Mouse (Mus musculus) retina, adult 2 months (tissue): ENCODE measurements around the gene Unc5cl.

Experiments used
- DNase-seq: peaks from one replicate; pipeline ENCODE4 v3.0.0-alpha.2; 2012; ENCODE audit warnings: low read depth, low spot score

Gene Unc5cl

GRCm38 (mm10) chr17:48539326-48539725, 84.6 kb downstream of the Unc5cl start:
- no peak for DNase-seq

- no peak for DNase-seq
These were observed 88.0 kb downstream of the Unc5cl start for GRCm38 (mm10) chr17:48542733-48543132.

- DNase-seq, result no peak
These were observed 88.6 kb downstream of the Unc5cl start for GRCm38 (mm10) chr17:48543301-48543765.

DNA sequence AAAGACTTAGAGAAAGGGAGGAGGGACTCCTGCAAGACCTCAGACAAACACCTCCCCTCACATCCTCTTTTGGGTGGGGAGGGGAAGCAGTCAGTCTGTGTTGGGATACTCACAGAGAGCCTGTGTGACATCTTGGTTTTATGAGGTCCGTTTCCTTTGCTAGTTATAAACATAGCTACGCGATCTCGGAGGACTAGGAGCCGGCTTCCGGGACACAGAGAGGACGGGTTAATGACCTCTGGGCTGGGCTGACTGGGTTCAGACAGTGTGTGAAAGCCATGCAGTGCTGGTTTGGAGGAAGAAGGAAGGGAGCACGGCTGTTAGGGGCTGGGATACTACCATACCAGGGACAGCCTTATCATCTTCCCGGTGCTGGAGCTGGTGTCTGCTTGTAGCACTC, 90.0 kb downstream of the Unc5cl start:
- DNase-seq, result no peak

DNA sequence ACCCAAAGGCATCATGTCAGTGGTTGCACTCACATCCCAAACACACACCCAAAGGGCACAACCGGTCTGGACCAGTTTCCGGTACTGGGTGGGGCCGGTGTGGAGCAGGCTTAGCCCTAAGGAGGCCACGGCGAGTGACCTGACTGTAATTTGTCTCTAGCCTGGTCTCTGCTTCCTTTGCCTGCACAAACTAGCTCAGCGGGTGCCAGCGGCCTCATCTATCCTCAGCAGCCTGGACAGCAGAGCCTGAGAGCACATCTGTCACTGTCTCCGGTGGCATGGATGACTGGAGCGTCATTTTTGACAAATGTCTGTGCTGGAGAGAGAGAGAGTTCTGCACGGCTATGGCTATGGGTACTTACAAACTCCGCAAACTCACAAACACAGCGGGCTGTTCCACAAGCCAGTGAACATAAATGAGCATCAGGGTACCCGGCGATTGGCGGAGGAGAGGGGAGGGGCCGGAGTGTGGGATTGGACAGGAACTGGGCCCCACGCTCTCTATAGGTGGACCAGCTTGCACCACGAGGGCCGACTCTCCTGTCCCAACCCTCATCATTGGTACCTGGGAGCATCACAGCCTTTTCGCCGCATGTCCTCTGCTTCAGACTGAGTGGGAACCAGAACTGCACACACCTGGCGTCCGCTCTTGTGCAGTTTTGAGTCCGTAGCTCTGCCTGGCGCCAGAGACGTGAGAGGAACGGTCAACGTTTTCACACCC, 90.7 kb downstream of the Unc5cl start:
- DNase-seq, result no peak

DNA sequence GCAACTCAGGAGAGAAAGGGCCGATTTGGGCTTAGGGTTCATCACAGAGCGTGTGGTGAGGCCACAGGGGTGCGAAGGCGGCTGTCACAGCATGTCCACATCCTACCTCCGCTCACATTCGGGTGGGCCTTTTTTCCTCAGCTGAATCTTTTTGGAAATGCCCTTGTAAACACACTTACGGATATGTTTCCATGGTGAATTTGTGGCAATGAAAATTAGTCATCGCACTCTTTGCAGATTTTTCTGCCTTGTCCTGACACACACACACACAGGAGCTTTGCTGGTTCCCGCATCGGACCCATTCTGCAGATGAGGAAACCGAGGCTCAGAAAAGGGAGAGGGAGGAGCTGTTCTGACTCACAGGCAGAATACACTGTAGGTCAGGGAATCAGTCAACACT, 91.3 kb downstream of the Unc5cl start:
- no peak for DNase-seq

DNA sequence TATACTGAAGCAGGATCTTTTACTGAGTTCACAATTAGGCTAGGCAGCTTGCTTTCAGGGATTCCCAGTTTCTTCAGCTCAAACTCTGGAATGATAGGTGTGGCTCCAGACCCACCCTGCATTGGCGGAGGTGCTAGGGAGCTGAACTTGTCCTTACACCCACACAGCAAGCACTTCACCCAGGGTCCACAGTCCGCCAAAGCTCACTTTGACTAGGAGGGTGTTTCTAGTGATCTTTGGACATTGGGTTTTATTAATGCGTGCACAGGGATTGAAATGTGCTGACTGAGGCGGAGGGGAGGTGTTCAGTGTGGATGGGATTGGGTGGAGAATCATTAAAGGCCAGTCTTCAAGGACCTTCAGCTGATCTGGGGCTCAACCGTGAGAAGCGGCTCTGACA, 93.0 kb downstream of the Unc5cl start:
- no peak for DNase-seq

- DNase-seq, result no peak
These were observed 97.3 kb downstream of the Unc5cl start for GRCm38 (mm10) chr17:48551788-48552531.

- no peak for DNase-seq
These were observed 97.8 kb downstream of the Unc5cl start for GRCm38 (mm10) chr17:48552532-48552915.

GRCm38 (mm10) chr17:48556223-48556962, 101.7 kb downstream of the Unc5cl start:
- no peak for DNase-seq

GRCm38 (mm10) chr17:48557823-48558715, 103.4 kb downstream of the Unc5cl start:
- DNase-seq, result no peak

DNA sequence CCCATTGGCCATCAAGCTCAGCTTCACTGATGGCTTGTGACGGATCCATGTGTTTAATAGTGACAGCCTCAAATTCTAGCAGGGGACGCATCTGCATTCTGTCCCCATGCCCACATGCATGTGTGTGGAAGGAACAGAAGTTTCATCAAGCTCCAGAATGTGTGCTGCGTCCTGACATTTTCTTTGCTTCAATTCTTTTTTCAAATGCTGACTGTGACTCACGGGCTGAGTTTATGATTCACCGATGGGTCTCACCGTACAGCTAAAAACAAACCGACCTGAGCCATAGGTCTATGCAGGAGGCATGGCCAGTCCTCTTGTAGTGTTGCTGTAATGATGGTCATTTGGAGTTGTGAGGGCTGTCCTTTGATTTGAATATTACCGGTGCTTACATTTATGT, 110.2 kb downstream of the Unc5cl start:
- DNase-seq, result no peak

DNA sequence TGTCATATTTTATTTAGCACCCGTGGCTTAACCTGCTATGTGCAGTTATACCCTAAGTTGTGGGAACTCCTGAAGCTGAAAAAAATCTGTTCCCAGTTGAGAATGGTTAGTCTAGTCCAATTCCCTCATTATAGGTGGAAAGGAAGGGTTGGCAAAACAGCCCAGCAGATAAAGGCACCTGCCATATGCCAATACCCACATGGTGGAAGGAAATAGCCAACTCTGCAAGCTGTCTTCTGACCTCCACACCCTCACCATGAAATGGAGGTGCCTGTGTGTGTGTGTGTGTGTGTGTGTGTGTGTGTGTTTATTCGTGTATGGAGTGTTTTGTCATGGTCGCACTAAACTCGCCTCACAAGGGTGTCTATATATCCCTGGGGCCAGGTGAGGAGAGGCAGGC, 115.0 kb downstream of the Unc5cl start:
- DNase-seq, result no peak

DNA sequence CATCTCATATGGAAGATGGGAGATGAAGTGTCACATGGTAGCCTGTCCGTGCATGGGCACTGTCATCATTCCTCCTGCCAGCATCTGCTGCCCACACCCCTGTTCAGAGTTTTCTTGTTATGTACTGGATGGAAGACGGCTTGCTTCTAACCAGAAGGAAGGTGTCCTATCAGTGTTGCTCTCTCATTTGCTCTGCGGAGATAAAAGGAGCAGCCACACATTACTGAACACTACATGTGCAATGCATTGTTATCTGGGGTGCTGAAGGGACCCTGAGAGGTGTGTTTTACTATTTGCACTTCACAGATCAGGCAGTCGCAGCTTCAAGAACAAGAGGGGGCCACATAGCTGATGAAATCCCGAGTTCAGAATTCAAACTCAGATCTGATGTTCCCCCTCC, 126.5 kb downstream of the Unc5cl start:
- no peak for DNase-seq

DNA sequence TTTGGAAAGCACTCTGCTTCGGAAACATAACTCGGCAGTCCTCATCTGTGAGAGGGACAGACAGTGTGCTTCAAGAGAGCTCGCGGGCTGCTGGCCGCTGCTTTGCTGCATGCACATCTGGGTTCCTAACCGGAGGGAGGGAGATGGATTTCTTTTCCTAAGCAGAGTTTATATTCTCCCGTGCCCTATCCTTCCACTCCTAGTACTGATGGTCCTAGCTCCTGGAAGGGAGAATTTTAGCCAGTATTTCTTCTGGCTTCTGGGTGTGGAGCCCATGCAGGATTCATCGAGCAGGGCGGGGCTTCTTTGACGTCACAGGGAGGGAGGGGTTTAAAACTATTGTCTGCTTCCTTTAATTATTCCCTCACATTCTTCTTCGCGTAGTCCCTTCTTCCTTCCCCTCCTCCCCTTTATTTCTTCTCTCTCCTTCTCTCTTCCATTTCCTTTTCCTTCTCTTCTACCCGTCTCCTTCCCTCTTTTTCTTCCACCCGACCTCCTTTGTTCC, 127.8 kb downstream of the Unc5cl start:
- DNase-seq, result no peak

DNA sequence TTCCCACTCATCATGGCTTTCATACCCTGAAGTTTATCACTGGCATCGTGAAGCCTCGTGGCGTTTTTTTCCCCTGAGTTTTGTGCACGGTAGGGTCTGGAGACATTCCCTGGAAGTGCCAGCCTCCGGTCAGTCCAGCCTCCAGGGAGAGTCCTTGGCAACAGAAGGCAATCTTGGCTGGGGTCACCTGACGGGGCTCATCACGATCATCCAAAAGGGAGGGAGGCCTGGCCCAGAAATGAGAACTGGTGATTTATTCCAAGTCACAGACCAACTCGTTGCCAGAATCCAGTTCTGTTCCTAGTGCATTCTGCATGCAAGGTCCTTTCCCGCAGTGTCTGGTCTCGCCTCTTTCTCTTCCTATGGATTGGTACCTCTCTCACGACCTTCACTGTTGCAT, 128.7 kb downstream of the Unc5cl start:
- DNase-seq, result no peak

DNA sequence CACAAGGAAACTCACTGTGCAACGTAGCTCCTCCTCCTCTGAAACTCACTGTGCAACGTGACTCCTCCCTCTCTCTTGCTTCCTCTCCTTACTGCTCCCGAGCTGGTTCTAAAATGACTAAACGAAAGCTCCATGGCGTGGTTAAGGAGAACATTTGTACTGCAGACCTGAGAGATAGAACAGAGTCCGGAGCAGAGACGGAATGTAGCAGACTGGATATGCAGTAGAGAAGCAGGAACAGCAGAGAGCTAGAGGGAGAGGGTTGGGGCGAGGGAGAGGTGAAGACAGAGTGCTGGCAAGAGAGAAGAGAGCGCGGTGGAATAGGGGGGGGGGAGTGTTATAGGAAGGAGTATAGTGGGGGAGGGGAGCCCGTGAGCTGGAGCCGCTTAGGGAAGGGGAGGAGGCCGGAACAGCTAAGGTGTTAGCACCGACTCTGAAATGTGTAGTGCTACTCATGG, 131.2 kb downstream of the Unc5cl start:
- no peak for DNase-seq

DNA sequence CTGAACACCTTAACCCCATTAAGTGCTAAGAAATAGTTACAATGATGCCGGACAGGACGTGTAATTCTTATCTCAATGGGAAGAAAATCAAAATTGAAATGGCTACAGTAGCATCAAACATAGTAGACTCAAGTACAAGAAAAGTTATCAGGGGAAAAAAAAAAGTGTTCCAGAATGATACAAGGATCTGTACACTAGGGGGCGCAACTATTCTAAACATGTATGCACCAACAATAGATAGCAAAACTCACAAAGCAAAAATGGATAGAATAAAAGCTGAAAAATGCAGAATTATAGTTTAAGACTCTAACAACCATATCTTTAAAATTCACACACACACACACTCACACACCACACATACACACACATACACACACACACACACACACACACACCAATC, 134.0 kb downstream of the Unc5cl start:
- DNase-seq, result peak; percentile 20
